Mouse (Mus musculus) telencephalon, adult 2 months (tissue): ENCODE results near the gene Zfp503.

Experiments used
- DNase-seq: peaks from one replicate; pipeline ENCODE4 v3.0.0-alpha.2; 2011; ENCODE audit warnings: low read depth, low spot score

Zfp503 gene

DNA sequence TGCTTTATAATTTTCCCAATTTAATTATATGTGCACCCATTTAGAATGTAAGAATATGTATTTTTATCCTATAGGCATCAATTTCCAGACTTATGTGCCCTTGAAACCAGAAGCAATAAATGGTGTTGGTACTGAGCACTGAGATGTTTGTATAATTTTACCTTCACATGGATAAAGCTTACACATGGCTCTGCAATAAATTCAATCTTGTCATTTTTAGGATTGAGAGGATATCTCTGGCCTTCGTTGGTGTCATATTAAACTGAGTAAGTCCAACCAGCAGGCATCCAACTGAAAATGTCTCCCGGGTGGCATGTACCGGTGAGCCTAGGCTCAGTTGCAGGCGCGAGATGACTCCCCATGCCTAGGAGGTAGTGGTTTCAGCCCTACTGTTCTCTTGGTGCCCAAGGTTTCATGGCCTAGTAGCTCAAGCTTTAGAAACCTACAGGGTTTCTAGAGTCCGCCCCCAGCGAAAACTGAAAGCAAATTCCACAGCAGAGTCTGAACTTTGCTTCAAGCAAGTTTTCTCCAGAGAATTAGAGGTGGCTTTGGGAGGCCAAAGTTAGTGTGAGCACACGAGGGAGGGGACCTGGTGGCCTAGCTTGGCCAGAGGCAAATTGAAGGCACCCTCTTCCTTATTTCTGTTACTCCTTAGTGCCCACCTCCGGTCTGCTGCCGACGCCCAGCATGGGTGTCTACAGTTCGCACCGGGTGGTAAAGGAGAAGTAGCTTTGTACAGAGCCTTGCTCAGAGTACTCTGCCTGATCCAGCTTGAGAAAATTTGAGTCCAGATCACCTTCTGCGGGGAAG, 4.1 kb upstream of the Zfp503 start:
- DNase-seq = no peak

- DNase-seq = no peak
Observed at GRCm38 (mm10) chr14:21992321-21992885, 3.0 kb upstream of the Zfp503 start.

GRCm38 (mm10) chr14:21991856-21992255, 2.5 kb upstream of the Zfp503 start:
- no peak for DNase-seq

DNA sequence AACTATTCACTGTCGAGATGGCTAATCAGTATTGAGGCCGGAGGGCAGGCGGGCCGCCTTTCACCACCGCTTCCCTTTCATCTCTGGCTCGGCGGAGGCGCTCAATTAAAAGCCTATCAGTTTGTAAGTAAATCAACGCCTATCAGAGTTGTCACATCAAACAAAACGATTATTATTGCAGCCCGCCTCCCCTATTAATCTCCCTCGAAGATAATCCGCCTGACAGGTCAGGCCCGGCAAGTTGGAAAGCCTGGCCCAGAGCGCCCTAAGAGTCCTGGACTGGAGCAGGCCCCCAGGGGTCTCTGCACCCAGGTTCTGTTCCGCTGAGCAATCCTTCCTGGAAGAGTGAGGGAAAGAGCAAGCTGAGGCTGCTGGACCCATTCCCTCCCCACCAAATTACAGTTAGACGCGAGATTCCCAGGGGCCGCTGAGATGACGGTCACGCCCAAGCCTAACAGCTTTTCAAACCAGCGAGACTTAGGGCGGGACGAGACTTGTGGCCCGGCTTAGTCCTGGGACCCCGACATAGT, 1.9 kb upstream of the Zfp503 start:
- no peak for DNase-seq

- DNase-seq = no peak
Observed at GRCm38 (mm10) chr14:21990321-21991021, 1.1 kb upstream of the Zfp503 start.

GRCm38 (mm10) chr14:21988577-21989290, 667 bp downstream of the Zfp503 start:
- DNase-seq = no peak

DNA sequence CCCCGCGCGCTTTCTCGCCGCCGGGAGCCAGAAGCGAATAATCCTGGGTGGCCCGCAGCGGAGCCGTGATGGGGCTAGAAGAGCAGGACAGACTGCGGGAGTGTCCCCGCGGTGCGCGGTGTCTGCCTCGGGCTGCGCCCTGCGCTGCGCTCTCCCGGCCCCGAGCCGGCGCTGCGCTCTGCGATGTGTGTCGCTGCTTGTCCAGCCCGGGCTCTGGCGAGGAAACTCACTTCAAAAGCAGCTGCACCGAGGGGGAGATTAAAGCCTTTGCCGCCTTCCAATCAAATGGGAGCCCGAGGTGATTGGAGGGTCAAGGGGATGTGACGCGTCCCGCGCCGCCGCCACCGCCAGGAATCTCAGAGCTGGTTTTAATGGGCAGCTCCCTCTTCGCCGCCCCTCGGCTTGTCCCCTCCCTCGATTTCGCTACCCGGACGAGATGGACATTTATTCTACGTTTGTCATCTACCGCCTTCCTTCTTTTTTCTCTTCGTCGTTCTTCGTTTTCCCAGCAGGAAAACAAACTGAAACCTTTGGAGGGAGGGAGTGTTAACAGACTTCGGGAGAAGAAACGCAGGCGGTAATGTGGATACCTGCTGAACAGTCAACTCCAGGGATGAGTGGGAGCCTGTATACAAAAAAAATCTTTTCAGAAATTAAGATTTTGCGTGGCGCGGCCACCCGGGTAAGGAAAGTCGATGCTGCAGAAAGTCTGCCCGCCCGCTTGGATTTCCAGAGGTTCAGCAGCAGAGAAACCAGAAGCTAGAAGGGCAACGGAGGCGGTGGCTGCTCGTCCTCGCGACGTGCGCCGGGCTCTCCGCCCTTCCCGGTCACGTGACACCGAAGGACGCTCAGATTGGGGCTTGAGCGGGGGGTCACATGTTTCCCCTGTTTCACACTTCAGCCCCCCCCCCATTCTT, 1.5 kb downstream of the Zfp503 start:
- peak; percentile 95 for DNase-seq

DNA sequence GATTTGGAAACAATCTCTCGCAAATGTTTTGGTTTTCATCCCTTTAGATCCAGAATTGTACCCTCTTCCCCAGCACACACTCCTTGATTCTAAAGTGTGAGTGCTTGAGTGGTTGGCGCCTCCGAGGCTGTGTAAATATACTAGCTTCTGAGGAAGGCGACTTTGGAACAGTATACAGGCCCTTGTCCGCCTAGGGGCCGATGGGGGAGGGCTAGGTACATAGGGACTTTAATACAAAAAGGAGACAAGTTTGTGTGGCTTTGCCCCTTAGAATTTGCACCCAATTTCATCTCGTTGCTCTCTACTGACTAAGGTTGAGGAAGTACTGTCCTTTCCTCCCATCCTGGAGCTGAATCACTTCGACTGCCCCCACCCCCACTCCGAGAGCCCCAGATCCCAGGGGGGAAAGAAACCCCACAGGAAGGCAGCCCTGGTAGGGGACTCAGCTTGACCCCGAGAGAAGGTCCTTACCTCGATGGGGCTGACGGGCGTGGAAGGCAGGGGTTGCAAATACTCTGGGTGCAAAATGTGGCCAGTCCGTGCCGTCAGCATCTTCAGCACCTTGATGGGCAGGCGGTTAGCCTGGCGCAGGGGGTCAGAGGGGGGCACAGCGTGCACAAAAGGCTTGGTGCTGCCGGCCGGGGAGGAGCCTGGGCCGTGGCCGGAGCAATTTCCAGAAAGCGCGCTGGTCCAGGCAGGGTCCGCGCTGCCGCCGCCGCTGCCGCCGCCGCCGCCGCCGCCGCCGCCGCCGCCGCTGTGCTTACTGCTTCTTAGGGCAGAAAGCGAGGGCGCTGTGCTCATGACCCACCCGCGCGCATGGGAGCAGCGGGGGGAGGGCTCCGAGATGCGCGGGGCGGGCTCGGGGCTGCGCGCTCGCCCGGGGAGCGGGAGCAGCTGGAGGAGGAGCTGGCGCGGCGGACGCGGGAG, 2.4 kb downstream of the Zfp503 start:
- no peak for DNase-seq

DNA sequence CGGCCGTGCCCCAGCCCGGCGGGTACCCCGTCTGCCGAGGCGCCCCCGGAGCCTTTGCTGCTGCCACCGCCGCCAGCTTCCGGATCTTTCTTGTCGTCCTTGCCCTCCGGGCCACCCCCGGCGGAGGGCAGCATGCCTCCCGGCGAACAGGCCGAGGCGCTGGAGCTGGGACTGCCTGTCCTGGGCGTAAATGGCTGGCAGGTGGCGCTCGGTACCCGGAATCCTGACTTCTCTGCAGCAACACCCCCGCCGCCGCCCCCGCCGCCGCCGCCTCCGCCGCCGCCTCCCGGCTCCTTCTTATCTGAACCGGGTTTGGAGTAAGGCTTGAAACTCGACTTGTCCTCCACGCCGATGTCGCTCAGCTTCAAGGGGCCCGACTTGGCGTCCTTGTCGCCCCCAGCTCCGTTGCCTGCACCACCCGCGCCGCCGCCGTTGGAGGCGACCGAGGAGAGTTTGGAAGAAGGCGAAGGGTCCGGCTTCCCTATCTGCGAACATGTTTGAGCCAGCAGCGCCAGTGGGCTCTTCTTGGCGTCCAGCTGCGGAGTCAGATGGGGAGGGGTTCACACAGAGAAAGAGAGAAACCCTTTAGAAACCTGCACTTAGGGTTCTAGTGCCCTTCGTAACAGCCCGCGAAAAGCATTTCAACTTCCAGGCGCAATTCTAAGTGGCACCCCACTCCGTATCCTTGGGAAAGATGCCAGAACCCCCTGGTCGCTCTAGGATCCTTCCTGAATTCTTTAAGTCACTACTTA, 3.2 kb downstream of the Zfp503 start:
- no peak for DNase-seq

GRCm38 (mm10) chr14:21985426-21985931, 3.9 kb downstream of the Zfp503 start:
- no peak for DNase-seq

- DNase-seq = no peak
Observed at GRCm38 (mm10) chr14:21984757-21985425, 4.5 kb downstream of the Zfp503 start.

GRCm38 (mm10) chr14:21983950-21984730, 5.3 kb downstream of the Zfp503 start:
- no peak for DNase-seq

DNA sequence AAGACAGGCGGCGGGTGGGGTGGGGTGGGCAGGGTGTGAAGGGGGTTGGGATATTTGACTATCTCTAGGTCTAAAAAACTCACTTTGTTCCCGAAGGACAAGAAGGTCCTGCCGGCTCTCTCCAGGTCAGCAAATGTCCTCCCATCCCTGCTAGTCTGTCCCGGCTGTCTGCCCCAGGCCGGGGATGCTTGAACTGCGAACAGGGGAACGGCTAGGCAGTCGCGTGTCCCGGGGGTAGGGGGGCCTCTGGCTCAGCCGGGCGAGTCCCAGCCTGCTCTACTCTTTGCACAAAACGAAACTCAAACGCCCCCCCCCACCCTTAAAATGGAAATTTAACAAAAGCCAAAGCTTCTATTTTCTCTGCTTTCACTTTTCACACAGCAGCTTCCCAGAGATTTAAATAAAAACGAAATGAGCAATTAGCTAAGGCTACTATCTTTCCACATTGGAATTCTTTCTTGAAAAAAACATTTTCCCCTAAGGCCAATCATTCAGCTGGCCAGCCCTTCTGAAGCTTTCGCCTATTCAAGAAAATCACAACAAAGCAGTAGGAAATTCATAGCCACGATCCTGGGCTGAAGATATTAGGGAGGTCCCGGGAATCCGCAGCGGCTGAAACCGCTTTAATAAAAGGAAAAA, 6.0 kb downstream of the Zfp503 start:
- DNase-seq = no peak

- no peak for DNase-seq
Observed at GRCm38 (mm10) chr14:21982592-21983310, 6.7 kb downstream of the Zfp503 start.

DNA sequence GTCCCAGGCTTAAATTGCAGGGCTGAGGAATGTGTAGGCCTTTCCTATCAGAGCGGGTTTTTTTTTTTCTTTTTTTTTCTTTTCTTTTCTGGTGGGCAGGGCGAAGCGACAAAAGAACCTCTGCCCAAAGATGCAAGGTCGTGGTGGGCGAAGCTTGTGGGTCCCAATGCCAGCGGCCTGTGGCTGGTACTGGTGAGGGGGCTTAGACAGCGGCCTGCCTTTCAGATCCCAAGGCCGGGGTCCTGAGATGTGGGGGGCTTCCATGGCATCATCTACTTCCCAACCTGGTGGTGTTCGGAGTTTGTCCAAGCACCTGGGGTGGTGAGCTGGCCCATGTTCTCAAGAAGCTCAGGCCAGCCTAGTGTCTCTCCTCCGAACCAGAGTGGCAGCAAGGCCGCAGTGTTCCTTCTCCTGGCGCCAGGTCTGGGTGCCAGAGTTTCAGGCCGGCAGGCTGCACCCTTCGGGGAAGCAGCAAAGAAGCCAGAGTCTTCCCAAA, 7.3 kb downstream of the Zfp503 start:
- no peak for DNase-seq

DNA sequence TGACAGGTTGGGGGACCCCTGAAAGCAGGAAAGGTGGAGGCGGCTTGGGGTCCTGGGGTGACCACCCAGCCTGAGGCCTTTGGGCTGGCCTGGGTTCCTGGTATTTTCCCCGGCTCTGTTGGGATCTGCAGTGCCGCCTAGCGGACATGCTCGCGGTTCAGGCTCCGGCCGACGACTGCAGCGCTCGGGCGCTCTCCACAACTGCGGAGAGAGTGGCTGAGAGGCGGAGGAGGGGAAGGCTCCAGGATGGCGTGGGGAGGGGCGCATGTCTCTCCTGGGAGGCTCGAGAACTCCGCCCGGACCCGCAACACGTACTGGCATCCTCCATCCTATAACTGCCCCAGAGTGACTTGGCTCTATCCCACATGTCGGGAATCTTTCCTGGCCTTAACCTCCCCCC, 7.9 kb downstream of the Zfp503 start:
- no peak for DNase-seq
